Mouse (Mus musculus): ENCODE data around the gene Bri3bp.

DNA sequence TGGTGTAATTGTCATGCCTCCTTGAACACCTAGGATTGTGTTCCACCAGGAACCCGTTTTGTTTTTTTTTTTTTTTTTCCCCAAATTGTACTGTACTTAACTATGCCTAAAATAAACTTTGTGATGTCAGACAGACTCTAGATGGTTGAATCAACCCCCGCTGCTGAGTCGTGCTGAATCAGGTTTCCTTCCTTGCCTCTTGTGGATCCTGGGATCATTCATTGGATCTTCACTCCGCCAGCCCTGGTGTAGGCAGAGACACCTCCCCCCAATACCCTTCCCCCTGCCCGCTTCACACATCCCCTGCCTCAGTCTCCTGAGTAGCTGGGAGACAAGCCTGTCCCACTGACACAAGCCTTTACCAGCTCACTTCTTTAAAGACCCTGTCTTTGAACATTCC is 7.9 kb downstream of the Bri3bp start:
- TF ChIP-seq CTCF (IDR thresholded peaks at IDR 0.05; ENCODE audit: extremely low read depth, insufficient read depth, low read length) (no peak), POLR2A (IDR thresholded peaks at IDR 0.05; ENCODE audit: extremely low read depth, insufficient read depth, low read length) (no peak)

Data from cortical plate, adult 2 months (tissue).